Mouse (Mus musculus) embryonic facial prominence, embryonic 13.5 days (tissue): Measurements from ENCODE around the gene Aspdh. TPM values are rescaled to one million over a fixed set of nuclear protein-coding genes. Genes with fewer than 3 reads are reported as not detected.
A peak's percentile ranks its signal among the peaks of the same experiment; 100 is the strongest.

ENCODE experiments used
- ATAC-seq: fragments of 200-750 bp; cut with Nextera tagmentation; 2 replicates; pipeline ENCODE4 v1.8.0; 2017; ENCODE audit warnings: low read depth; ENCODE audit not compliant: insufficient number of reproducible peaks, insufficient read depth, low FRiP score, low TSS enrichment
- H3K27ac ChIP-seq: fragments of 300-500 bp; sonication (generic); 2 replicates; pipeline ENCODE4 v1.5.1; 2015; ENCODE audit warnings: moderate library complexity, mild to moderate bottlenecking, inconsistent platforms
- H3K27me3 ChIP-seq: fragments of 300-500 bp; sonication (generic); 2 replicates; pipeline ENCODE4 v1.6.1; 2015; ENCODE audit warnings: mild to moderate bottlenecking, inconsistent platforms
- H3K36me3 ChIP-seq: fragments of 300-500 bp; sonication (generic); 2 replicates; pipeline ENCODE4 v1.6.1; 2015; ENCODE audit warnings: mild to moderate bottlenecking, inconsistent platforms
- H3K4me1 ChIP-seq: fragments of 300-500 bp; sonication (generic); 2 replicates; pipeline ENCODE4 v1.6.1; 2015; ENCODE audit warnings: inconsistent platforms
- H3K4me2 ChIP-seq: fragments of 300-500 bp; sonication (generic); 2 replicates; pipeline ENCODE4 v1.6.1; 2015; ENCODE audit warnings: moderate library complexity, mild to moderate bottlenecking, inconsistent platforms
- H3K4me3 ChIP-seq: fragments of 300-500 bp; sonication (generic); 2 replicates; pipeline ENCODE4 v1.5.1; 2015; ENCODE audit warnings: mild to moderate bottlenecking, inconsistent platforms
- H3K9ac ChIP-seq: fragments of 300-500 bp; sonication (generic); 2 replicates; pipeline ENCODE4 v1.6.1; 2015; ENCODE audit warnings: mild to moderate bottlenecking, inconsistent platforms
- H3K9me3 ChIP-seq: fragments of 300-500 bp; sonication (generic); 2 replicates; pipeline ENCODE4 v1.6.1; 2016; ENCODE audit warnings: inconsistent platforms
- WGBS: fragments of 180-500 bp; shearing (Covaris S2); methylation state at CpG from one replicate; pipeline ENCODE4 v1.1.7; 2015; ENCODE audit warnings: mixed read lengths; 5-methylcytosine and 5-hydroxymethylcytosine counted together
- polyA plus RNA-seq: library from polyadenylated mRNA; unstranded; fragments of >200 nt; fragmentation: Nextera tagmentation; extraction: Ambion mirVana; gene quantifications from 2 replicates; pipeline ENCODE4 v1.2.1, GENCODE M21; 2015

The Aspdh gene
- polyA plus RNA-seq, 1 experiment from 2014 or later, result 0.69 TPM

GRCm38 (mm10) chr7:44456302-44456701 is 8.9 kb upstream of the Aspdh start:
- no peak for ATAC-seq
- Histone ChIP-seq H3K27ac (no peak overlapping the region), H3K9me3 (no peaks in the 10 kb centered on the region), H3K9ac (no peak overlapping the region), H3K4me3 (no peak overlapping the region), H3K27me3 (peaks cover 23% of the 10 kb centered on the region), H3K4me1 (no peaks in the 10 kb centered on the region; the same call in 1 of the 2 replicates), H3K4me2 (no peak overlapping the region), H3K36me3 (peaks cover 18% of the 10 kb centered on the region)
- 95% methylated on average over 1 of the region's 1 CpGs for WGBS

GRCm38 (mm10) chr7:44460067-44460466 is 5.1 kb upstream of the Aspdh start:
- ATAC-seq, result no peak
- WGBS, result 79% methylated on average over 6 of the region's 6 CpGs

GRCm38 (mm10) chr7:44460767-44461502 is 4.3 kb upstream of the Aspdh start:
- no peak overlapping the region for H3K4me2 ChIP-seq
- no peak overlapping the region for H3K9ac ChIP-seq
- H3K36me3 ChIP-seq, result peaks cover 33% of the 10 kb centered on the region
- H3K4me1 ChIP-seq, result peaks cover 10% of the 10 kb centered on the region
- no peak overlapping the region for H3K27ac ChIP-seq
- H3K4me3 ChIP-seq, result no peak overlapping the region
- ATAC-seq, result no peak
- peaks cover 63% of the 10 kb centered on the region for H3K27me3 ChIP-seq
- H3K9me3 ChIP-seq, result no peaks in the 10 kb centered on the region
- 76% methylated on average over 31 of the region's 31 CpGs for WGBS

More at GRCm38 (mm10) chr7:44460067-44460466, 5.1 kb upstream of the Aspdh start:
- Histone ChIP-seq H3K27ac (no peak overlapping the region), H3K4me1 (peaks cover 10% of the 10 kb centered on the region), H3K9me3 (no peaks in the 10 kb centered on the region), H3K36me3 (peaks cover 33% of the 10 kb centered on the region), H3K4me2 (no peak overlapping the region), H3K27me3 (peaks cover 59% of the 10 kb centered on the region), H3K9ac (no peak overlapping the region), H3K4me3 (no peak overlapping the region)

DNA sequence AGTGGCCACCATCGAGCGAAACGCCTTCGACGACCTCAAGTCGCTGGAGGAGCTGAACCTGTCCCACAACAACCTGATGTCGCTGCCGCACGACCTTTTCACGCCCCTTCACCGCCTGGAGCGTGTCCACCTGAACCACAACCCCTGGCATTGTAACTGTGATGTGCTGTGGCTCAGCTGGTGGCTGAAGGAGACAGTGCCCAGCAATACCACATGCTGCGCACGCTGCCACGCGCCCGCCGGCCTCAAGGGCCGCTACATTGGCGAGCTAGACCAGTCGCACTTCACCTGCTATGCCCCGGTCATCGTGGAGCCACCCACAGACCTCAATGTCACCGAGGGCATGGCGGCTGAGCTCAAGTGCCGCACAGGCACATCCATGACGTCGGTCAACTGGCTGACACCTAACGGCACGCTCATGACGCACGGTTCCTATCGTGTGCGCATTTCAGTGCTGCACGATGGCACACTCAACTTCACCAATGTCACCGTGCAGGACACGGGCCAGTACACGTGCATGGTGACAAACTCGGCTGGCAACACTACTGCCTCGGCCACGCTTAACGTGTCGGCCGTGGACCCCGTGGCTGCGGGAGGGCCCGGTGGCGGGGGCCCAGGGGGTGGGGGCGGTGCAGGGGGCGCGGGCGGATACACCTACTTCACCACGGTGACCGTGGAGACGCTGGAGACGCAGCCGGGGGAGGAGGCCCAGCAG is 3.5 kb upstream of the Aspdh start:
- Histone ChIP-seq H3K4me3 (0 out of 2 replicates have a peak overlapping the region, but pooled peaks have one; percentile 31), H3K4me1 (peaks cover 12% of the 10 kb centered on the region), H3K27me3 (peaks cover 63% of the 10 kb centered on the region), H3K9me3 (no peaks in the 10 kb centered on the region), H3K36me3 (peaks cover 33% of the 10 kb centered on the region), H3K4me2 (peak overlapping the region; percentile 58; the same call in 1 of the 2 replicates), H3K27ac (no peak overlapping the region), H3K9ac (no peak overlapping the region)
- WGBS, result 72% methylated on average over 57 of the region's 57 CpGs
- ATAC-seq, result peak; percentile 6; the same call in 1 of the 2 replicates

GRCm38 (mm10) chr7:44462218-44463055 is 2.8 kb upstream of the Aspdh start:
- Histone ChIP-seq H3K27me3 (peaks cover 63% of the 10 kb centered on the region), H3K27ac (no peak overlapping the region), H3K36me3 (peaks cover 31% of the 10 kb centered on the region), H3K4me3 (peak overlapping the region; percentile 31), H3K9me3 (no peaks in the 10 kb centered on the region), H3K4me1 (peaks cover 20% of the 10 kb centered on the region), H3K9ac (0 out of 2 replicates have a peak overlapping the region, but pooled peaks have one; percentile 46), H3K4me2 (peak overlapping the region; percentile 58)
- ATAC-seq, result no peak
- WGBS, result 26% methylated on average over 74 of the region's 77 CpGs

DNA sequence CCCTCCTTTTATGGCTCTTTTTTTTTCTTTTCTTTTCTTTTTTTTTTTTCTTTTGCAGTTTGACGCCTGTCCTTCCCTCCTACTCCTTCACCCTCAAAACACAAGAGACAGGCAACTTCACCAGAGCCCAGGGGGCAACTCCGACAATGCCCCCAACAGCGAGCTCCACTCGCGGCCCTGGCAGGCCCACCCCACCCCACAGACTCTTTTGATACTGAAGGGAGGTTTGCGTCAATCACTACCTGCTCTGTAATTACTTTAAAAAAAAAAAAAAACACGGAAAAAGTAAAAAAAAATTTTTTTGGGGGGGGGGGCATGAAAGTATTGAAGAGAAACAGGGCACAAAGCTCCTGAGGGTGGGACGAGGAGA is 2.1 kb upstream of the Aspdh start:
- no peak overlapping the region for H3K9ac ChIP-seq
- H3K4me2 ChIP-seq, result peak overlapping the region; percentile 58
- H3K4me1 ChIP-seq, result peaks cover 21% of the 10 kb centered on the region
- WGBS, result 26% methylated on average over 8 of the region's 8 CpGs
- H3K27me3 ChIP-seq, result peaks cover 63% of the 10 kb centered on the region
- H3K27ac ChIP-seq, result no peak overlapping the region
- no peak overlapping the region for H3K4me3 ChIP-seq
- peaks cover 27% of the 10 kb centered on the region for H3K36me3 ChIP-seq
- no peak for ATAC-seq
- H3K9me3 ChIP-seq, result no peaks in the 10 kb centered on the region

- Histone ChIP-seq H3K4me2 (no peak overlapping the region), H3K36me3 (peaks cover 23% of the 10 kb centered on the region), H3K4me3 (no peak overlapping the region), H3K27ac (no peak overlapping the region), H3K4me1 (peaks cover 26% of the 10 kb centered on the region), H3K27me3 (peaks cover 63% of the 10 kb centered on the region), H3K9ac (no peak overlapping the region), H3K9me3 (no peaks in the 10 kb centered on the region)
- no peak for ATAC-seq
- WGBS, result 84% methylated on average over 10 of the region's 10 CpGs
Measured at GRCm38 (mm10) chr7:44463556-44464225, 1.5 kb upstream of the Aspdh start.

DNA sequence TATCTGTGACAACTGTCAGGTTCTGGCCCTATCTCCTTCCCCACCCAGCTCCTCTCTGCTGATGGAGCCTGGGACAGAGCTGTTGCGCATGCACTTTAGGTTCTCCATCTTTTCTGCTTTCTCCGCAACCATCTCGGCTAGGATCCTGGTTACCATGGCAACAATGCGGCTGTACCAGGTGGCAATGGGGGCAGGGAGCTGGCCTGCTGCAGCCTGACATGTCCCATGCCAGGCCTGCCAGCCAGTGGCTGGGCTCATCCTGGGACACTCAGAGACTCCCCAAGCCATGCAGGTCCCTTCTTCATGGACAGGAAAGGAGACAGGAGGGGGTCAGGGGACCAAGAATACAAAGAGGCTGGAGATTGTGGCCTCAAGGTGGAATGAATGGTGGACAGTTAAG is 680 bp upstream of the Aspdh start:
- Histone ChIP-seq H3K27ac (no peak overlapping the region), H3K4me1 (peaks cover 30% of the 10 kb centered on the region), H3K4me3 (no peak overlapping the region), H3K9ac (peak overlapping the region; percentile 40; the same call in 1 of the 2 replicates), H3K4me2 (no peak overlapping the region), H3K9me3 (no peaks in the 10 kb centered on the region), H3K27me3 (peaks cover 58% of the 10 kb centered on the region), H3K36me3 (peaks cover 23% of the 10 kb centered on the region)
- ATAC-seq, result no peak
- WGBS, result 28% methylated on average over 4 of the region's 4 CpGs

- H3K9me3 ChIP-seq, result no peaks in the 10 kb centered on the region
- no peak for ATAC-seq
- 72% methylated on average over 10 of the region's 10 CpGs for WGBS
- H3K4me3 ChIP-seq, result no peak overlapping the region
- peak overlapping the region; percentile 27; the same call in 1 of the 2 replicates for H3K9ac ChIP-seq
- peaks cover 30% of the 10 kb centered on the region for H3K4me1 ChIP-seq
- no peak overlapping the region for H3K27ac ChIP-seq
- peaks cover 15% of the 10 kb centered on the region for H3K36me3 ChIP-seq
- H3K27me3 ChIP-seq, result peaks cover 40% of the 10 kb centered on the region
- H3K4me2 ChIP-seq, result no peak overlapping the region
Measured at GRCm38 (mm10) chr7:44466006-44466887, 1.1 kb downstream of the Aspdh start.

DNA sequence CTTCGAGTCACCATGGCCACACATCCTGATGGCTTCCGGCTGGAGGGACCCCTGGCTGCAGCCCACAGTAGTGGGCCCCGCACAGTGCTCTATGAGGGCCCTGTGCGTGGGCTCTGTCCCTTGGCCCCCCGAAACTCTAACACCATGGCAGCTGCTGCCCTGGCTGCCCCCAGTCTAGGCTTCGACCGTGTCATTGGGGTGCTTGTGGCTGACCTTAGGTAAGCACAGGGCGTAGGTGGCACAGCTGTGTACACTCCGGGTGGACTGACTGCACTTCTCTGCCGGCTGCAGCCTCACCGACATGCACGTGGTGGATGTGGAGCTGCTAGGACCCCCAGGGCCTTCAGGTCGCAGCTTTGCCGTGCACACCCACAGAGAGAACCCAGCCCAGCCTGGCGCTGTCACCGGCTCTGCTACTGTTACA is 1.7 kb downstream of the Aspdh start:
- peaks cover 30% of the 10 kb centered on the region for H3K4me1 ChIP-seq
- no peak overlapping the region for H3K27ac ChIP-seq
- peak overlapping the region; percentile 27; the same call in 1 of the 2 replicates for H3K9ac ChIP-seq
- peaks cover 9% of the 10 kb centered on the region for H3K36me3 ChIP-seq
- ATAC-seq, result no peak
- WGBS, result 82% methylated on average over 16 of the region's 16 CpGs
- no peaks in the 10 kb centered on the region for H3K9me3 ChIP-seq
- H3K27me3 ChIP-seq, result peaks cover 34% of the 10 kb centered on the region
- peak overlapping the region; percentile 65 for H3K4me2 ChIP-seq
- no peak overlapping the region for H3K4me3 ChIP-seq
